Mouse (Mus musculus) heart, embryonic 11.5 days (tissue): ENCODE results near the gene Igf1. TPM values are rescaled to one million over a fixed set of nuclear protein-coding genes. Genes with fewer than 3 reads are reported as not detected.

Experiments
- ATAC-seq: fragments of 200-750 bp; cut with Nextera tagmentation; replicated peaks from 2 replicates; pipeline ENCODE4 v1.8.0; 2017; ENCODE audit warnings: moderate library complexity; ENCODE audit not compliant: insufficient number of reproducible peaks, low FRiP score, low TSS enrichment
- H3K27ac ChIP-seq: fragments of 300-500 bp; sonication (generic); 2 replicates; pipeline ENCODE4 v1.5.1; 2014; ENCODE audit warnings: mild to moderate bottlenecking, low read depth, low read length
- H3K27me3 ChIP-seq: fragments of 300-500 bp; sonication (generic); 2 replicates; pipeline ENCODE4 v1.6.1; 2014; ENCODE audit warnings: mild to moderate bottlenecking, low read length, mixed read lengths; ENCODE audit not compliant: control insufficient read depth, insufficient read depth
- H3K36me3 ChIP-seq: fragments of 300-500 bp; sonication (generic); 2 replicates; pipeline ENCODE4 v1.6.1; 2014; ENCODE audit warnings: mild to moderate bottlenecking, low read length, moderate library complexity, mixed read lengths; ENCODE audit not compliant: control insufficient read depth, insufficient read depth
- H3K4me1 ChIP-seq: fragments of 300-500 bp; sonication (generic); 2 replicates; pipeline ENCODE4 v1.6.1; 2014; ENCODE audit warnings: low read length; ENCODE audit not compliant: control insufficient read depth, insufficient read depth
- H3K4me2 ChIP-seq: fragments of 300-500 bp; sonication (generic); 2 replicates; pipeline ENCODE4 v1.6.1; 2014; ENCODE audit warnings: mild to moderate bottlenecking, moderate library complexity
- H3K4me3 ChIP-seq: fragments of 300-500 bp; sonication (generic); 2 replicates; pipeline ENCODE4 v1.5.1; 2014; ENCODE audit warnings: low read depth, low read length
- H3K9ac ChIP-seq: fragments of 300-500 bp; sonication (generic); 2 replicates; pipeline ENCODE4 v1.6.1; 2014; ENCODE audit warnings: mild to moderate bottlenecking, low read depth, low read length, moderate library complexity
- H3K9me3 ChIP-seq: fragments of 300-500 bp; sonication (generic); replicated peaks from 2 replicates; pipeline ENCODE4 v1.6.1; 2016; ENCODE audit warnings: low read length; ENCODE audit not compliant: control insufficient read depth
- WGBS: fragments of 180-500 bp; shearing (Covaris S2); extraction: QIAGEN DNeasy Blood & Tissue Kit; methylation state at CpG from one replicate; pipeline ENCODE4 v1.1.7; 2014; ENCODE audit not compliant: insufficient replicate concordance; 5-methylcytosine and 5-hydroxymethylcytosine counted together
- polyA plus RNA-seq: library from polyadenylated mRNA; unstranded; fragments of >200 nt; fragmentation: Nextera tagmentation; extraction: Ambion mirVana; gene quantifications from 2 replicates; pipeline ENCODE4 v1.2.1, GENCODE M21; 2014

Igf1 gene
- polyA plus RNA-seq, 1 experiment from 2014 or later, result 36.6 TPM

DNA sequence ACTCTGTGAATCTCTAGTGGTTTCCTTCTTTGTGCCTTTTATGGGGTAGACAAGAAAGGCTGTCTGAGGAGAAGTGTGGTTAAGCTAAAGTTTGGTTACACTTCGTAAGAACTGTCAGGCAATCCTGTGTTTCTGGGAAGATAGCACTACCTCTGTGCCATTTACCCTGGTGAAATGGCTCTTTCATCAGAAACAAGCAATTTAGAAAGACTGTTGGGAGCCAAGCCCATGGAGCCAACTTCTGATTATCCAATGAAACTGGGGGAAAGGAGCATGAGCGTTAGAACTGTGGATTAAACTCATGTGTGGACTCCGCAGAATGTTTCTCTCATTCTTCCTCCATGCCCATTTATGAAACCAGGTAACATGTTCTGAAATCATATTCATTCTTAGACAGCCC, 15.5 kb downstream of the Igf1 start:
- Histone ChIP-seq H3K36me3 (no peaks in the 10 kb centered on the region), H3K9me3 (no peaks in the 10 kb centered on the region), H3K4me2 (no peak overlapping the region), H3K27me3 (no peaks in the 10 kb centered on the region), H3K27ac (no peak overlapping the region), H3K4me3 (no peak overlapping the region), H3K4me1 (0 out of 2 replicates have a peak, but pooled peaks cover 3% of the 10 kb centered on the region), H3K9ac (no peak overlapping the region)
- no peak for ATAC-seq
- 85% methylated on average over 3 of the region's 3 CpGs for WGBS

DNA sequence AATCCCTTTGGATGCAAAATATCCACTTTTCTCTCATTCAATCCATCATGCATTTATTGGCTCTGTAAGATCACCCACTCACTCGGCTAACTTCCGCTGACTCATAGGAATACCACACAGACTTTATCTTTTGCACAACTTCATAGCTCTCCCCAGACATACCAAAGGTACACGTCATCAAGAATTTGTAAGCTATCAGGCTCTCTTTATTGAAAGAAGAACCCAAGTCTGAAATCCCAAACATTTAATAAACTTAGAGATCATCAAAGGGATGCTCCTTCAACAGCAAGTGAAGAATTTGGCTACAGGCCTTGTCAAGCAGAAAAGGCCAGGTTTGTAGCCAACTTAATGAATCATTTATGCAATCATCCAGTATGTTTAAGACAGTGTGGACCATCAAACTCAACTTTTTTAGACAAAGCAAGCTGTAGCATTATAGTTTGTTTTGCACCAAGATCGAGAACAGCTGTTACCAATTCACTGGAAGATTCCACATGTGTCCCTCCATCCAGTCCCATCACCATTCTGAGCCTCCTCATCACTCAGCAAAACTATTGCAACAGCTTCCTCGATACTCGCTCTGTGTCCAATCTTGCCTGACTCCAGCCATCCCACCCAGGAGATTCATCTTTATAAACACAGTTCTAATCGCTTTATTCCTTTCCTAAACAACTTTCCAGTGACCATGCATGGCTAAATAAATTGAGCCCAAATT, 22.2 kb downstream of the Igf1 start:
- ATAC-seq, result no peak
- Histone ChIP-seq H3K9ac (no peak overlapping the region), H3K36me3 (no peaks in the 10 kb centered on the region), H3K4me3 (no peak overlapping the region), H3K9me3 (no peaks in the 10 kb centered on the region), H3K4me1 (no peaks in the 10 kb centered on the region), H3K27me3 (no peaks in the 10 kb centered on the region), H3K4me2 (no peak overlapping the region), H3K27ac (no peak overlapping the region)
- 80% methylated on average over 7 of the region's 7 CpGs for WGBS

DNA sequence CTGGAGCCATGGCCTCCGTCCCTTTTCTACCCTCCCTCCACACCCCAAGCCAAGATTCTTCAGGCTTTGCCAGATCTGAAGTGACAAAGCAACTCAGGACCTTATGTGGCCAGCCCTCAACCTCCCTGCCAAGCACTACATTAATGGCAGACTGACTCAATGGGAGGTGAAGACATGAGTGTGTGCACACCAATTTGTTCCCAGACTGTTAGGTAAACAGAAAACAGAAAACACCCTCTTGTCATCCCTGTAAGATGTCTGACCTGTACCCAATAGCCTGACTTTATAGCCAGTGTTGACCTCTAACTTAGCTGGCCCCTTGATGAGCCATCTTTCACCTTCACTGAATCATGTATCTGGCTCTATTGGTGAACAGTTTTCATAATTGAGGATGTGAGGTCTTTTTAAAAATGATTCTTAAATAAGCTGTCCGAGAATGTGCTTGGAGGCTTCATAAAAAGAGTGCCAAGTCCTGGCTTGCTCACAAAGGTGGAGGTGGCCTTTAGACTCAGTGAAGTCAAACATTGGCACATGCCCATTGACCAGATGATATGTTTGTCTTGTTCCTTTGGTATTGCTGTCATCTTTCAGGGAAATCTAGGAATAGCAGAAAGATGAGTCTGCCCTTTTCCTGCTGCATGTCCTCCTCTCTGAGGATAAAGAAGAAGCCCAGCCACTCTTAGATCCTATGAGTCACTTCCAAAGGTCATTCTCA, 27.4 kb downstream of the Igf1 start:
- no peaks in the 10 kb centered on the region for H3K9me3 ChIP-seq
- no peak overlapping the region for H3K9ac ChIP-seq
- no peak overlapping the region for H3K27ac ChIP-seq
- no peak overlapping the region for H3K4me2 ChIP-seq
- H3K36me3 ChIP-seq, result no peaks in the 10 kb centered on the region
- H3K4me3 ChIP-seq, result no peak overlapping the region
- H3K27me3 ChIP-seq, result no peaks in the 10 kb centered on the region
- 75% methylated on average over 2 of the region's 2 CpGs for WGBS
- ATAC-seq, result no peak
- H3K4me1 ChIP-seq, result no peaks in the 10 kb centered on the region

DNA sequence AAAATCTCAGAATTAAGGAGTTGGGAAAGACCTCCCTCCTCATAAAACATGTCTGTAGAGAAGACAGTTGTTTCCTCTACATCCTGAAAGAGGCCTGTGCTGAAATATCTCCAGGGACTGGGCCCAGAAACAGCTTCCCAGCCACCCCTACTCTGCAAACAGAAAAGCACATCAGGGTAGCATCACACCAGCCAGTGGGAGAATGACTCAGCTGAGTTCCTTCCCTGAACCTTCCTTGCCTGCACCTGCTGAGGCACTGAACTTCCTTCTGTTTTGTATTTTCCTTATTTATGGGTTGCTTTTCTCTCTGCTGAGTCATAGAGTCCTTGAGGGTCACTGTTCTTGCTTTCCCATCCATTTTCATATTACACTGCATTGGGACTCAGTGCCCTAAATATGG, 31.8 kb downstream of the Igf1 start:
- Histone ChIP-seq H3K4me1 (no peaks in the 10 kb centered on the region), H3K4me2 (no peak overlapping the region), H3K36me3 (no peaks in the 10 kb centered on the region), H3K9ac (no peak overlapping the region), H3K9me3 (no peaks in the 10 kb centered on the region), H3K27me3 (no peaks in the 10 kb centered on the region), H3K27ac (no peak overlapping the region), H3K4me3 (no peak overlapping the region)
- no peak for ATAC-seq

DNA sequence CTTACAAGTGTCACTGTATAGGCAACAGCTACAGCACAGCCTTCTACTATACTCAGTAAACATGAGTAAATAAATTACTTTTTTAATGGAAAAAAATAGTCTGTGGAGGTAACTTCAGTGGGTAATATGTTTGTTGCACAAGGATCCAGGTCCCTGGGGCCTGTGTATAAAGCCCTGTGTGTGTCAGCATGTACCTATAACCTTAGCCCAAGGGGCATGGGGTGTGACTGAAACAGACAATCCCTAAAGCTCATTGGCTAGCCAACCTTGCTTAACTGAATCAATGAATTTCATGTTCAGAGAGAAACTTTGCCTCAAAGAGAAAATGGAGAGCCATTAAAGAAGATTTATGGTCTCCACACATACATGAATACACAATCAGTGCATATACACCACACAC, 34.2 kb downstream of the Igf1 start:
- no peak overlapping the region for H3K9ac ChIP-seq
- no peak overlapping the region for H3K4me2 ChIP-seq
- no peak overlapping the region for H3K4me3 ChIP-seq
- H3K9me3 ChIP-seq, result no peaks in the 10 kb centered on the region
- ATAC-seq, result no peak
- H3K4me1 ChIP-seq, result no peaks in the 10 kb centered on the region
- H3K36me3 ChIP-seq, result no peaks in the 10 kb centered on the region
- H3K27ac ChIP-seq, result no peak overlapping the region
- no peaks in the 10 kb centered on the region for H3K27me3 ChIP-seq

DNA sequence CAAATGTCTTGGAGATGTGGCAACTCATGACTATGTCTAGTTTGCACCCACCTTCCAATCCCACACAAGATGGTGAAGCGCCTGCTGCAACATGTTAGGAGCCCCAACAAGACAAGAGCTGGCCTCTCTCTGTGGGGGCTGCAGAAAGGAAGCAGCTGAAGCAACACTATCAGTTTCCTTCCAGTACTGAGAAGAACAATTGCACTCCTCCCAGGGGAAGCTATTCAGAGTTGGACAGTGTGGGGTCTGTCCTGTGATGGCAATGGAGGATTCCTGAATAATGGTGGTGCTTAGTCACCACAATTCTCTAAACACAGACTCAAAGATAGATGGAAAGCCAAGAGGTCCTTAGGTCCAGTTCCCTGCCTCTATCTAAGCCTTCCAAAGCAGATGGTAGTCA, 35.2 kb downstream of the Igf1 start:
- H3K4me1 ChIP-seq, result no peaks in the 10 kb centered on the region

DNA sequence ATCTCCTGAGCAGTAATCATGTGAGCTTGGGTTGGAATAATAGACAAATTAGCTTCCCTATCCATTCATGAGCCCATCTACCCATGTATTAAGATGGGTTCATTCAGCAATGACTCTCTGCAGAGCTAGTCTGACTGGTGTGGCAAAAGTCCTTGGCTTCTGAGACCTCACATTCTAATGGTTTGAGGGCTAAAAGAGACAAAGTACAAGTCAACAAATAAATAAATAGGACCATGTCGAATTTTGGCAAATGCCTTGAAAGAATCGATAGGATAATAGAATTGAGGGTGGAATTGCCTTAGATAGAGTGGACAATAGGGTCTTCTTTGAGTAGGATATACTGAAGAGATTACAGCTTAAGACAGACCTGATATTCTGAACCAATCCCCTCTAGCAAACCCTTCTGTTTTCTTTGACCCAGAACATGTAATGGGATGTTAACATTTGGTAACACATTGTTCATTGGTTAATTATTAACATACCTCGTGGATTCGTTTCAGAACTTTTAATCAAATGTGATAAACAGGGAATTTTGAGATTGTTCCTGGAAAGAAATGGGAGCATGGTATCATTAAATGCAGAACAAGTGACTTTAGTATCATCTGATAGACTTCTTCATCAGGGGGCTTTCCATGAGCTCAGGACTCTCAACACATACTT, 36.5 kb downstream of the Igf1 start:
- Histone ChIP-seq H3K9ac (no peak overlapping the region), H3K27ac (no peak overlapping the region), H3K4me1 (no peaks in the 10 kb centered on the region), H3K27me3 (no peaks in the 10 kb centered on the region), H3K36me3 (no peaks in the 10 kb centered on the region), H3K9me3 (no peaks in the 10 kb centered on the region), H3K4me2 (no peak overlapping the region), H3K4me3 (no peak overlapping the region)
- 73% methylated on average over 4 of the region's 4 CpGs for WGBS
- no peak for ATAC-seq

More for the DNA sequence above, 35.2 kb downstream of the Igf1 start:
- no peaks in the 10 kb centered on the region for H3K27me3 ChIP-seq
- WGBS, result 63% methylated on average over 1 of the region's 1 CpGs
- H3K27ac ChIP-seq, result no peak overlapping the region
- 0 out of 2 replicates have a peak, but pooled peaks have one; percentile 46 for ATAC-seq
- no peak overlapping the region for H3K4me2 ChIP-seq
- H3K9ac ChIP-seq, result no peak overlapping the region
- no peaks in the 10 kb centered on the region for H3K36me3 ChIP-seq
- H3K4me3 ChIP-seq, result no peak overlapping the region
- no peaks in the 10 kb centered on the region for H3K9me3 ChIP-seq

DNA sequence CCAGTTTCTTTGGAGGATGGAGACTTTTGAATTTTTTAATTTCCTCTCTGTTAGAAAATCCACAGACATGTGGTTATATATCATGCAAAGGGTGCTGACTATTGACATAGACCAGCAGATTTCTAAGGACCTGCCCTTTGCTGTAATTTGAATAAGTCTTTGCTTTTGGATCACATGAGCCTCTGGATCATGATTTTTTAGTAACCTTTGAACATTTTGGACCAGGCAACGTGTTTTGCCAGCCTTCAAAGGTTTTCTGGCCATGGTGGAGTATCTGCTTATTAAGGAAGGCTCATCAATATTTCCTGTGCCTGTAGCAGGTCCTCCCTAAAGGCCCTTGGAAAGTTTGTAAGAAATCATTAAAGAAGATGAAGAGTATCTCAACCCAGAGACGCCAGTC, 37.3 kb downstream of the Igf1 start:
- Histone ChIP-seq H3K4me2 (no peak overlapping the region), H3K4me1 (no peaks in the 10 kb centered on the region), H3K9me3 (no peaks in the 10 kb centered on the region), H3K27me3 (no peaks in the 10 kb centered on the region), H3K9ac (no peak overlapping the region), H3K27ac (no peak overlapping the region), H3K36me3 (no peaks in the 10 kb centered on the region), H3K4me3 (no peak overlapping the region)
- no peak for ATAC-seq
- 69% methylated on average over 2 of the region's 2 CpGs for WGBS
